In the genomic region with DNA sequence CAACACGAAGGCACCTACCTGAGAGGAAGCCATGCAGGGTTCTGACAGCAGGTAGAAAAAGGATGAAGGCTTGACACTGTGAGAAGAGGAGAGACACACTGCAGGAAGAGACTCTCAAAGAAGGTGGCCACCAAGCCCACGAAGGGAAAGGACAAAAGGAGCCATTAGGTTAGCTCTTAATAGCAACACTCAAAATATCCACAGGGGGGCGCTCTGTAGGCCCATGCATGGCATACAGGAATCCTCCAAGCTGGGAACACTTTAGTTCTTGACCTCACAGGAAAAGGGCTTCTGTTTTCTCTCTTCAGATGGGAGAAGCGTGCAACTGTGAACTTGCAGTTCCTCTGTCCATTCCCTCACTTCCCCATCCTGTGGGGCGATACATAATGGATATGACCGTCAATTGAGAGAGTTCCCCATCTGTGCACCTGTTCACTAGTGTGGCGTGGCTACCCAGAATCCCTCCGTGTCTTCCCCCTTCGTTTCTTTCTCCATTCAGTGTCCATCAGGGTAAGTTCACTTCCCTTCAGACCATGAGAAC, we compare ENCODE assay signal across 11 mouse cellular contexts.
A peak's percentile ranks its signal among the peaks of the same experiment; 100 is the strongest.
DNase-seq lines count a peak whose midpoint lies in the region; ATAC-seq and TF ChIP-seq lines count a peak whose summit lies in the region.
"Had no signal": no experiment of that assay in that cellular context is flagged by ENCODE, and none has a peak within 500 bp of the region (broad histone marks: within the 10 kb centered on the region; RNA-seq: fewer than 3 reads in every experiment).

No protein-coding gene starts in this region.

- 78% methylated on average over 9 of the region's 9 CpGs for WGBS in kidney, embryonic 16.5 days

- no peaks in the 10 kb centered on the region for H3K9me3 ChIP-seq in kidney, embryonic 16.5 days (ENCODE audit: low read length)
- H3K9me3 ChIP-seq in E14TG2a.4 (ENCODE audit: low read length), result 0 out of 2 replicates have a peak, but pooled peaks cover 5% of the 10 kb centered on the region
- H3K9me3 ChIP-seq: forebrain, embryonic 10.5 days; hindbrain, embryonic 15.5 days; limb, embryonic 12.5 days had no signal

- DNase-seq in kidney, adult 8-10 months, result peak; percentile 17 to 21
- DNase-seq in brain, adult 2 months (ENCODE audit: low read depth, low spot score), result peak; percentile 7
- DNase-seq in lung, postnatal 25 days (ENCODE audit: low spot score), result peak; percentile 13
- DNase-seq in natural killer cell, adult 2 months (ENCODE audit: low spot score in 2 of 2), result no peak
- no peak for DNase-seq in urinary bladder, adult 2 months (ENCODE audit: low spot score)
- DNase-seq: spleen, adult 18-20 months had no signal

- no peak overlapping the region for H3K27ac ChIP-seq in kidney, embryonic 16.5 days (ENCODE audit: low read length)
- H3K27ac ChIP-seq: forebrain, embryonic 10.5 days; hindbrain, embryonic 15.5 days; limb, embryonic 12.5 days had no signal

- no peaks in the 10 kb centered on the region for H3K36me3 ChIP-seq in kidney, embryonic 16.5 days (ENCODE audit: insufficient read depth, low read length)
- no peaks in the 10 kb centered on the region for H3K36me3 ChIP-seq in E14TG2a.4 (ENCODE audit: insufficient read depth, low read length)
- H3K36me3 ChIP-seq: forebrain, embryonic 10.5 days; hindbrain, embryonic 15.5 days; limb, embryonic 12.5 days had no signal

- H3K4me3 ChIP-seq in kidney, embryonic 16.5 days (ENCODE audit: low read length), result no peak overlapping the region
- H3K4me3 ChIP-seq in E14TG2a.4 (replicated peaks; ENCODE audit: low read length), result no peak overlapping the region
- H3K4me3 ChIP-seq: forebrain, embryonic 10.5 days; hindbrain, embryonic 15.5 days; limb, embryonic 12.5 days had no signal

- H3K27me3 ChIP-seq in kidney, embryonic 16.5 days (ENCODE audit: insufficient read depth, low read length), result no peaks in the 10 kb centered on the region
- peaks cover 4% of the 10 kb centered on the region; the same call in 1 of the 2 replicates for H3K27me3 ChIP-seq in E14TG2a.4 (ENCODE audit: insufficient read depth, low read length)
- H3K27me3 ChIP-seq: hindbrain, embryonic 15.5 days had no signal

- TF ChIP-seq CTCF in E14TG2a.4 (conservative IDR thresholded peaks at IDR 0.05; ENCODE audit: low read length), result peak; percentile 36

- no peak overlapping the region for H3K9ac ChIP-seq in kidney, embryonic 16.5 days (replicated peaks; ENCODE audit: low read length)
- H3K9ac ChIP-seq: hindbrain, embryonic 15.5 days; limb, embryonic 12.5 days had no signal

- H3K4me1 ChIP-seq in kidney, embryonic 16.5 days (ENCODE audit: insufficient read depth, low read length), result no peaks in the 10 kb centered on the region
- H3K4me1 ChIP-seq in E14TG2a.4 (replicated peaks; ENCODE audit: low read depth, low read length), result no peaks in the 10 kb centered on the region
- H3K4me1 ChIP-seq: forebrain, embryonic 10.5 days; hindbrain, embryonic 15.5 days had no signal

- ATAC-seq in kidney, embryonic 16.5 days (ENCODE audit: low FRiP score, low TSS enrichment), result no peak

- H3K4me2 ChIP-seq in kidney, embryonic 16.5 days (replicated peaks; ENCODE audit: low read depth, low read length), result no peak overlapping the region
- H3K4me2 ChIP-seq: hindbrain, embryonic 15.5 days; limb, embryonic 12.5 days had no signal

Comparison
In these comparisons a context has a peak if more than half of its experiments do, and no peak if none do; other contexts are left out.
1. DNase-seq: peak in kidney, adult 8-10 months (2 of 2), brain, adult 2 months (single experiment) and lung, postnatal 25 days (single experiment); none in natural killer cell, adult 2 months (0 of 2) and urinary bladder, adult 2 months (single experiment).